Mouse (Mus musculus) mammary gland, adult 2 months (tissue): ENCODE results near the gene Map3k6. TPM values are rescaled to one million over a fixed set of nuclear protein-coding genes. Genes with fewer than 3 reads are reported as not detected.

Experiments
- polyA plus RNA-seq: library from polyadenylated mRNA; depleted of rRNA; stranded (reverse); fragments of >200 nt; gene quantifications from 2 replicates; pipeline ENCODE4 v1.2.3, GENCODE M21; 2012; ENCODE audit warnings: low replicate concordance; rRNA removed

The Map3k6 gene
- polyA plus RNA-seq, result 21.6 and 24.8 TPM in 2 replicates

GRCm38 (mm10) chr4:133240490-133240921, at the start of gene Map3k6:
TSS of gene Map3k6 (plus strand) at chr4:133240818.

DNA sequence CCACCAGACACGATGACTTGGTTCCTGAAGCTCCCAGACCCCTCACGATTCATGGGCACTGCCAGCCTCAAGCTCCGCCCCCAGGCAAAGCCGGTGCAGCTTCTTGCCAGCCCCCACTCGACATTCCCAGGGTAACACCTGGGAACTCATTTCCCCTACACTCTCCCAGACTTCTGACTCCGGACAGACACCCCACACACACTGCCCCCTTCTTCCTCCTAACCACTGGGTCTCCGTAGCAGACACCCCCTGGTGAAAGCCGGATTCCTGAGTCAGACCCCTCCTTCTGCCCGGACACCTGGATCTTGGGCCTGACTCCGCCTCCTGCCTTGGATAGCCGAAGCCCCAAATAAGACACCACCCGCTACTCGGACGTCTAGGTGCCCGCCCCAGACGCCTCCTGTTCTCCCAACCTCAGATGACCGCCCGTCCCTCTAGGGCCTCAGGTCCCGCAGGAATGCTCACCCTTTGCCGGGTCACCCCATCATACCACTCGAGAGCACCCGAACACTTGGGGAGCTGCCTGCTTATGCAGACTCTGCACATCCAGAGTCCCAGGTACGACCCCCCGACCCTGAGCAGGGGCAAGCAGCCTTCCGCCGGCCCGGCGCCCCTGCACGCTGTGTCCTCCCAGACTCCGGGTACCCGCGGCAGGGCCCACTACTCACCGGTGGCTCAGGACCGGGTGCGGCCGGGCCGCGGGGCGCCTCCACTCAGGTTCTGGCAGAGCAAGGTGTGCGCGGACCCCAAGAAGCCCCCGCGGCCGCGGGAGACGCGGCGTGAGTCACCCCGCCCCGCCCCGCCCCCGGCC, 28.7 kb upstream of the Map3k6 start, which contains the start of the genes Cd164l2 and Gpr3:
Cd164l2 (plus strand) TSS at position 381 of the 811 bp plus-strand sequence.
Gpr3 (minus strand) TSS at position 786 of the 811 bp plus-strand sequence.

GRCm38 (mm10) chr4:133262882-133263281, 22.3 kb downstream of the Map3k6 start, which contains the start of gene Sytl1:
TSS of gene Sytl1 (minus strand) at chr4:133263113.

GRCm38 (mm10) chr4:133277104-133278026, 36.7 kb downstream of the Map3k6 start, which contains the start of gene Tmem222:
TSS of gene Tmem222 (minus strand) at chr4:133277792.

Other genes starting within 250 kb of the Map3k6 start
- gene Ahdc1, start 229.6 kb upstream of the Map3k6 start, polyA plus RNA-seq, result 22.1 and 54.1 TPM in 2 replicates
- 66.0 and 82.7 TPM in 2 replicates for gene Wasf2, start 110.3 kb upstream of the Map3k6 start, polyA plus RNA-seq
- gene Cd164l2, start 28.7 kb upstream of the Map3k6 start, polyA plus RNA-seq, result 27.6 and 30.6 TPM in 2 replicates
- gene Gpr3, start 28.3 kb upstream of the Map3k6 start, polyA plus RNA-seq, result 0.59 and 0.90 TPM in 2 replicates
- 19.4 and 30.3 TPM in 2 replicates for gene Sytl1, start 22.3 kb downstream of the Map3k6 start, polyA plus RNA-seq
- 73.3 and 109 TPM in 2 replicates for gene Tmem222, start 37.0 kb downstream of the Map3k6 start, polyA plus RNA-seq
- 57.7 and 67.8 TPM in 2 replicates for gene Wdtc1, start 112.7 kb downstream of the Map3k6 start, polyA plus RNA-seq
- 46.8 and 62.8 TPM in 2 replicates for gene Slc9a1, start 128.9 kb downstream of the Map3k6 start, polyA plus RNA-seq
- gene Tent5b, start 239.3 kb downstream of the Map3k6 start, polyA plus RNA-seq, result 2.1 and 3.9 TPM in 2 replicates